Mouse (Mus musculus) heart, adult 2 months (tissue): ENCODE measurements around the gene Prss33.

Experiments used
- CTCF ChIP-seq: fragments of 200-600 bp; IDR thresholded peaks from 2 replicates; pipeline ENCODE4 v1.8.1; 2022; ENCODE audit warnings: antibody characterized with exemption, mild to moderate bottlenecking, moderate library complexity
- POLR2A ChIP-seq: fragments of 200-500 bp; IDR thresholded peaks from 2 replicates; pipeline ENCODE4 v1.6.1; 2011; ENCODE audit warnings: mild to moderate bottlenecking, low read depth, low read length, control low read depth; ENCODE audit not compliant: insufficient read depth

DNA sequence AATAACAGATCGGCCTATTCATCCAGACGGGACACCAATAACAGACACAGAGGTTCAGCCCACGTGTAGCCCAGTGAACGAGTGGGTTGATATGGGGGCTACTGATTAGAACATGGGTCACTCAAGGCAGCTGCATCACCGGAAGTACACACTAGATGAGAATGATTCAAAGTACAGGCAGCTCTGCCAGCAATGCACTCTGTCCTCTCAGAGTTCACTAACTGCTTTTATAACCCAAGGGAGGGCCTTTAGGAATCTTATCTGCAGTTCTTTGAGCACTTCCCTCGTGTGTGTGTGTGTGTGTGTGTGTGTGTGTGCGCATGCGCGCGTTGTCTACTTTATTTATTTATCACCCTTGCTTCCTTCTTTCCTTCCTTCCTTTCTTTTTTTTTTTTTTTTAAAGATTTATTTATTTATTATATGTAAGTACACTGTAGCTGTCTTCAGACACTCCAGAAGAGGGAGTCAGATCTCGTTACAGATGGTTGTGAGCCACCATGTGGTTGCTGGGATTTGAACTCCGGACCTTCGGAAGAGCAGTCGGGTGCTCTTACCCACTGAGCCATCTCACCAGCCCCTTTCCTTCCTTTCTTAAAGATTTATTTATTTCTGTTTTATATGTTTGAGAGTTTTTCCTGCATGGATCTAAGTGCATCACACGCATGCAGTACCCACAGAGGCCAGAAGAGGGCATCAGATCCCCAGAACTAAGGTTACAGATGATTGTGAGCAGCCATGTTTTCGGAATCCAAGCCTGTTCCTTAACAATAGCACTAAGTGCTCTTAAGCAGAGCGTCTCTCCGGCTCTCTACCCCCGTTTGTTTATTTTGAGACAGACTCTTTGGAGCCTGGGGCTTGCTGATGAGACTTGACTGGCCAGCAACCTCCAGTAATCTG lies 15.2 kb upstream of the Prss33 start:
- TF ChIP-seq POLR2A (no peak), CTCF (peak; percentile 79)
